Mouse (Mus musculus) urinary bladder, adult 18-20 months (tissue): ENCODE measurements around the gene Snrnp70.

Experiments used
- DNase-seq, 2 experiments: peaks; one replicate each; pipeline ENCODE4 v3.0.0; 2022; ENCODE audit warnings: low spot score in 2 of 2, mixed read lengths in 2 of 2

Snrnp70 gene

GRCm38 (mm10) chr7:45395578-45396336 is at the start of gene Snrnp70:
Gene Snrnp70, minus strand, starts transcription at chr7:45395742.
- peak; percentile 92 to 100 for DNase-seq

GRCm38 (mm10) chr7:45443526-45444420 is 48.2 kb upstream of the Snrnp70 start:
- DNase-seq: no peak

GRCm38 (mm10) chr7:45437521-45438276 is 42.2 kb upstream of the Snrnp70 start, which contains the start of gene Ruvbl2:
Gene Ruvbl2, minus strand, starts transcription at chr7:45438096.
- DNase-seq: no peak

GRCm38 (mm10) chr7:45437046-45437445 is 41.5 kb upstream of the Snrnp70 start:
- DNase-seq: no peak

- no peak for DNase-seq
Observed at GRCm38 (mm10) chr7:45436444-45436843, 40.9 kb upstream of the Snrnp70 start.

GRCm38 (mm10) chr7:45435038-45435437 is 39.5 kb upstream of the Snrnp70 start:
- DNase-seq: no peak

GRCm38 (mm10) chr7:45434203-45435015 is 38.9 kb upstream of the Snrnp70 start, which contains the start of gene Gys1:
Gene Gys1, plus strand, starts transcription at chr7:45434844.
- peak; percentile 99 to 100 for DNase-seq

- DNase-seq: no peak
Observed at GRCm38 (mm10) chr7:45433835-45434202, 38.3 kb upstream of the Snrnp70 start.

GRCm38 (mm10) chr7:45426556-45426955 is 31.0 kb upstream of the Snrnp70 start:
- no peak for DNase-seq

- DNase-seq: no peak
Observed at GRCm38 (mm10) chr7:45421194-45421593, 25.7 kb upstream of the Snrnp70 start.

GRCm38 (mm10) chr7:45420615-45420919 is 25.0 kb upstream of the Snrnp70 start, which contains the start of gene Lhb:
Gene Lhb, plus strand, starts transcription at chr7:45420820.
- DNase-seq: no peak

GRCm38 (mm10) chr7:45419859-45420614 is 24.5 kb upstream of the Snrnp70 start:
- DNase-seq: no peak

GRCm38 (mm10) chr7:45417962-45418492 is 22.5 kb upstream of the Snrnp70 start:
- DNase-seq: no peak

- DNase-seq: no peak
Observed at GRCm38 (mm10) chr7:45415636-45416035, 20.1 kb upstream of the Snrnp70 start.

GRCm38 (mm10) chr7:45414740-45415224 is 19.2 kb upstream of the Snrnp70 start:
- DNase-seq: no peak

GRCm38 (mm10) chr7:45413864-45414739 is 18.6 kb upstream of the Snrnp70 start:
- peak; percentile 52 to 58 for DNase-seq

GRCm38 (mm10) chr7:45413113-45413863 is 17.7 kb upstream of the Snrnp70 start, which contains the start of gene Ntf5:
Gene Ntf5, plus strand, starts transcription at chr7:45413695.
- DNase-seq: no peak

- no peak for DNase-seq
Observed at GRCm38 (mm10) chr7:45412421-45412820, 16.9 kb upstream of the Snrnp70 start.
